Mouse (Mus musculus) cerebellum, adult 9-10 months (tissue): Measurements from ENCODE around the gene Sept11.

Experiments used
- DNase-seq: peaks from one replicate; pipeline ENCODE4 v3.0.0; 2022

Sept11 gene

DNA sequence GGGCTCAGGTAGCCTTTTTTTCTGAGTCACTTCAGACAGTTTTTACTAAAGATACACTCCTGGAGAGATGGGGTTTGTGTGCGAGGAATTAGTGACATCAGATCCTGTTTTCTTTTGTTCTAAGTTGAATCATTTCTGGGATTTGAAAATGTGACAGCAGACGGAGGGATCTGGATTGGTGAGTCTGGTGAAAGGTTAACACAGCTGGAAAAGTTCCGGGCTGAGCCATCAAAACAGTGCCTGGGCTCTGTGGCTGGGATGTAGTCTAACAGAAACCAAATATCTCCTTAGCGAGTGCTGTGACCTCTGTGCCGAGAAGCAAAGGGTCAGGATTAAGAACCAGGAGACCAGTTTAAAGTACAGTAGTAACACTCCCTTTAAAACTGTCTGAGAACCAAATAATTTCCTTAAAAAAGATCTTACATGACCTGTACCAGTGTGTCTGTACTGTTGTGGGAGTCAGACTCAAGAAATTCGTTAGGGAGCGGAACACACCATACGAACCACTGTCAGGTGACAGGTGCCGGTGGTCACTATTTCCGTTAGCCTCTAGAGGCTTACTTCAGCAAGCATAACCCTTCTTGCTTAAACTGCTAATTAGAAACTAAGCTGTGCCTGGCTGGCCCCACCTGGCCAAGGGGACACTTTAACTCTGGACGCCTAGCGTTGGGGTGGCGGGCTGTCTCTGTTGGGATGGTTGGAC, 4.1 kb downstream of the Sept11 start:
- DNase-seq: no peak

- DNase-seq: no peak
Observed at GRCm38 (mm10) chr5:93098219-93098618, 5.0 kb downstream of the Sept11 start.

DNA sequence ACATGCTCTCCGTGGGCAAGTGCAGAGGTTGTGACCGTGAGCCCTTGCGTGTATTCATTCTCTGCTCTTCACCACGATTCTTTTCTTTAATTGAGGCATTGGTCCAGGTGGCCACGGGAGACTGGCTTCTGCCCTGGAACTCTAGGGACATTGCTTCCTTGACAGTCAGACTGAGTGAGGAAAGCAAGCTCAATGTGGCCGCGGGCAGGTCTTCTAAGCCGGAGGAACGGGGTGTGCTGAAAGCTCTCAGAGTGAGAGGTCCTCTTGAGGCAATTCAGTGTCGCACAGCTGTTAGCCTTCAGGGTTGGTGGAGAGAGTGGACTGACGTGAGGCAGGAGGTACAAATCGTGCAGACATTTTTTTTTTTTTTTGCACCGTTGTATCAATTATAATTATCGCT, 5.6 kb downstream of the Sept11 start:
- no peak for DNase-seq

DNA sequence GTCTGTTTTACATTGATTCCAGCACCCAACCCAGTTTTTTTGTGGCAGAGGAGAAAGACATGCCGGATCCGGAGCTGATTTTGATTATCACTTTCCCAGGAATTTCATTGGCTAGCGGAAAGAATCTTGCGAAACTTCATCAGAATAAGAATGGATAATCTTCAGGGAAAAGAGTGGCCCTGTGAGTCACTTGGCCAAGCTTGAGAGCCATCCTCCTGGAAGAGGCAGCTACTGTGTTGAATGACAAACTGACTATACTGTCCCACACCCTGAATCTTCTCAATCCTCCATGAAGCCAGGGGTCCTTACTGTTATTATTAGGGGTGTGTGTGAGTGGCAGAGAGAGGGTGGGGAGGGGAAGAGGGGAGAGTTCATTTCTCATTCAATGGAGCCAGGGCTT, 7.7 kb downstream of the Sept11 start:
- DNase-seq: no peak

DNA sequence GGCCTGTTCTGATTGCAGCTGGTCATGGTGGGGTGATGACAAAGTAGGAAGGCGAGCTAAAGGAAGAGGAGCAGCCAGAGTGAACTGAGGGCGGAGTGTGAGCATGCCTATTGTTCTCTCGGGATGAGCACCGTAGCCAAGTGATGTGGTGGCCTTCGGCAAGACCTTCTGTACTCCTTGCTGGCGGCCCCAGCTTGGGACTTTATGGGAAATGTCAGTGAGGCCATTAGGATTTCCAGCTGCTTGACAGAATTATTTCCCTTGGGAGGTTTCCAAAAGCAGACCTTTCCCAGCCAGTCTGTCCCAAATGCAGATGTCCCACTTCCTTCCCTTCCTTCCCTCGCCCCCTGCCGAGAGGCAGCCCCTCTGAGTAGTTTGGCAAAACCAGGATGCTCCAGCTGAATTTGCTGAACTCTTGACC, 8.1 kb downstream of the Sept11 start:
- no peak for DNase-seq

- no peak for DNase-seq
Observed at GRCm38 (mm10) chr5:93103603-93104002, 10.4 kb downstream of the Sept11 start.

- no peak for DNase-seq
Observed at GRCm38 (mm10) chr5:93104987-93105823, 12.0 kb downstream of the Sept11 start.

DNA sequence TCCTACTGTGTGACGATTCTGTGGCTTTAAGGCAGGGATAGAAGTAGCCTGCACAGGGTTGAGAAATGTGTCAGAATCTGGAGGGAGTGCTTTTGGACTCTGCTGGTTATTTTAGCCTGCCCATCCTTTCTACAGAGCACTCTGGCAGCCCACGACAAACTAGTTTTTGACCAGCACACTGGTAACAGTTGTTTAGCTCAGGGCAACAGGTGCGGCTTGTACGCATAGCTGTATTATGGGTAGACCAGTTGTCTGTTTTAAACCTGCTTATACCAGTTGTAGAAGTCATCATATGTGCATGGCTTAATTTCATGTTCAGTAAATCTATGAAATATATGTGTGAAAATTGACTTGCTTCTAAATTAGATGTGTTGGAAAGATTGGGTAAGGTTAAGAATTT, 12.8 kb downstream of the Sept11 start:
- DNase-seq: no peak

GRCm38 (mm10) chr5:93108703-93109102, 15.5 kb downstream of the Sept11 start:
- DNase-seq: no peak

DNA sequence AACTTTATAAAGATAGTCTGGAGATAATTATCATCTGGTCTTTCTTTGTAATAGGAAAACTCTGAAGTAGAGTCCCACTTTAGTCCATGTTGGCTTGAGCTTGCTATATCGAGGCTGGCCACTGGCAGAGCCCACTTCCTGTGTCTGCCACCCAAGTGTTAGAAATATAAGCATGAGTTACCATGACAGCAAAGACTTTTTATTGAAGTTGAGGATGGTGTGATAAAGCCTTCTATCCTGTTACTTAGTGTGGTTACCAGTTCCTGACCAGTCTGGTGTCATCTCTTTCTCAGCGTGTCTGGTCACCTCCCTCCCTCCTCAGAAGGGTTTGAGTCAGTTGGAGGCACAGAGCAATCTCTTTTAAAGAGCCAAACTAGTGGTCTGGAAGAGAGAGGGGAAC, 16.3 kb downstream of the Sept11 start:
- DNase-seq: no peak

DNA sequence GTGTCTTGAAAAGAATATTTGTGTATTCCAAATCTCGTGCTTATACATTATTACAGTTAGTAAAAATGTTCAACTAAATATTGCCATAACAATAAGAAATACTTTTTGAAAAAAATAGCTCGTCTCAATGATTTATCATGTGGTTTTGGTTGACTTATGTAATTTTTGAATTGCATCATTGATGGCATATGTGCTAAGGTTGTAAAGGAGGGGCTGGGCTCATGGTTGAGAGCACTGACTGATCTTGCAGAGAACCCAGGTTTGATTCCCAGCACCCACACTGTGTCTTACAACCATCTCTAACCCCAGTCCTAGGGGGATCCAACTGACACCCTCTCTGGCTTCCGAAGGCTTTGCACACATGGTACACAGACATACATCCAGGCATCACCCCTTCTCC, 19.1 kb downstream of the Sept11 start:
- no peak for DNase-seq

GRCm38 (mm10) chr5:93113517-93113916, 20.3 kb downstream of the Sept11 start:
- DNase-seq: no peak

GRCm38 (mm10) chr5:93114515-93114914, 21.3 kb downstream of the Sept11 start:
- no peak for DNase-seq

- no peak for DNase-seq
Observed at GRCm38 (mm10) chr5:93115059-93115458, 21.8 kb downstream of the Sept11 start.

- DNase-seq: no peak
Observed at GRCm38 (mm10) chr5:93115854-93116253, 22.6 kb downstream of the Sept11 start.

DNA sequence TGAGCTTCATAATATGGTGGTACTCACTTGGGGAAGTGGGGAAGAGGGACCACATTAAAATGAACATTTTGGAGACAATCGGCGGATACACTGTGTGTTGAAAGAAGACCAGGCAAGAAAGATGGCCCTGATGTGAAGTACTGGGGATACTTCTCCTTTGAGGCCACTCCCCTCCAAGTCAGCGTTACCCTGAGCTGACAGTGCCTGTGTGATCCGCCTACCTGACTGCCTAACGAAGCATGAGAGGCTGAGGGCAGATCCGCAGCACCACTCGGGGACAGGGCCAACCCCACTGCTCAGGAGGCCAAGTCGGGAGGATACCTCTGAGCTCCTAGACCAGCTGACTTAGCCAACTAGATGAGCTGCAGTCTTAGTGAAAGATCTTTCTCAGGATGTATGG, 24.4 kb downstream of the Sept11 start:
- no peak for DNase-seq

DNA sequence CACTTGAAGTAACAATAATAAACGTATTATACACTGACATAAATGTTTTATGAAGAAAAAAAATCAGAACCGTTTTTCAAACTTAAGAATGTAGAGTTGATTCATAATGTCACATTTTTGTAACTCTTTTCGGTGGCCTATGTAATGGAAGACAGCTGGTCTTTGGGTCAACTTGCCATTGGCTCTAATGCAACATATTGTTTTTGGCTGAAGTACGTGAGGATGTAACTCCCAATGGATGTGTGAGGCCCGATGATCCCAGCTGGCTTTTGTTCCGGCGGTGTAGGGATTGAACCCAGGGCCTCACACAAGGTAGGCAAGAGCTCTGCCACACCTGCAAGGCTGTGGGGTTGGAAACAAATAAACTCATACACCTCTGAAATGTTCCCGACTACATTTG, 28.4 kb downstream of the Sept11 start:
- DNase-seq: no peak

- no peak for DNase-seq
Observed at GRCm38 (mm10) chr5:93124031-93124826, 31.0 kb downstream of the Sept11 start.

- DNase-seq: no peak
Observed at GRCm38 (mm10) chr5:93125325-93125724, 32.1 kb downstream of the Sept11 start.

DNA sequence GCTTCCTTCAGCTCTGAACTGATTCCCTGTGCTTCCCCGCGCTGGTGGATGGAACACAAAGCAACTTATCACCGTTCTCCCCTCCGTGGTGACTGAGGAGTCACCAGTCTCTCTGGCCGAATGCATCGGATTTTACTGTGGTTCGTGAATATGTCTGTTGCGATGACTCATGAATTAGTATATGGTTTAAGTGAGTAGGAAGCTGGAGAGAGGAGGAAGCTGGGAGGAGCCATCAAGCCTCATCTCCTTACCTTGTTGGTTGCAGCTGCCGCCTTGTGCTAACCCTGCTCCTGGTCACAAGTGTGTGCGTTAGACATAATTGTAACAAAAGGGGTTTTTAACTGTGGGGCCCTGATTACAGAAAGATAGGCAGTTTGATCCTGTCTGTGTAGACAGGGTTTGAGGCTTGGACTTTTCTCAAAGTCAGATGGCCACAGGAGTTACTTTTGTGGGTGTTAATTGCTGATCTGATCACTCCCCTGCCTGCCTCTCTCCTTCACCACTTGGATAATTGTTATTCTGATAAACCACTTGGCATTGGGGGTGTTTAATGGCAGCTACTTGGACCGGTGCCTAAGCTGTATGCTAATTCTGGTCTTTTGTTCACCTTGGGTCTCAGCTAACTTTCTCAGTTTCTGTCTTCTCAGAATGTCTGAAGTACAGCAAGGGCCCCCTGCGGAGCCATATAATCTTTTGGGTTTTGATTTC, 33.1 kb downstream of the Sept11 start:
- no peak for DNase-seq

GRCm38 (mm10) chr5:93126930-93127562, 33.8 kb downstream of the Sept11 start:
- DNase-seq: no peak

GRCm38 (mm10) chr5:93127722-93128121, 34.5 kb downstream of the Sept11 start:
- no peak for DNase-seq
